Mouse (Mus musculus): ENCODE data around the gene Inip. TPM values are rescaled to one million over a fixed set of nuclear protein-coding genes. Genes with fewer than 3 reads are reported as not detected.

The Inip gene
- polyA plus RNA-seq (2014; fragmentation: Illumina TruSeq; extraction: RNeasy Lipid Tissue Mini Kit (QIAGEN cat#74804); ENCODE audit: low read depth, low replicate concordance), result 37.7 TPM

GRCm38 (mm10) chr4:59801489-59801888 lies at the start of gene Inip:
TSS of gene Inip (minus strand) at chr4:59801589.

DNA sequence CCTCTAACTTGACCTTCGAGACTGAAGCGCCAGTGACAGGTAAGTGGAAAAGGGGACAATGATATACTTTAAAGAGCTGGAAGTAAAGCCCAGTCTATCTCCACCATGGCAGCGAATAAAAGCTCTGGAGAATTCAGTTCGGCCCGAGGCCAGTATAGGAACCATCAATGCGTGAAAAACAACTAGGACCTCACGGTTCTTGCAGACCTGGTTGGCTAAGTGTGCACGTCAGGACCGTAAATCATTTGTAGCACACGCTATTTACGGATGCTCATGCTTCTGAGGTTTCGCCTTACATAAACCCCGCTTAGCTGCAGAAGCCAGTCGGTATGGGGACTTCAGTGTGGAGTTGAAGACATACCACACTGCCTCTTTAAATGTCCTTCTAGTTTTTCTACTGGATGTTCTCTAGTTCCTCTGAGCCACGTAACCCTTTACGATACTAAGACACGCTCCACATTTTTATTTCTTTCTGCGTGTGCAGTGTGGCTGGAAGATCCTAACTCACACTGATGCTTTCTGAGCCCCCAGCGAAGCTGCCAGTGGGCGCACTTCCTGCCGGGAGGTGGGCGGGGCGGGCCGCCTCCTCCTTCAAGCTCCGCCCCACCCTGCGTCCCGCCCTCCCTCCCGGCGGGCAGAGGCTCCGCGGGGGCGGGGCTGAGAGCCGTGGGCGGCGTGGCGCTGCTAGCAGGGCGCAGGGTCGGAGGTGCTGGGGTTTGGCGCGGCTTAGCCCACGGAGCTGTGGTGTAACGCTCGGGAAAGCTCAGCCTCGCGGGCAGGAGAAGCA lies 4.0 kb upstream of the Inip start, which contains the start of gene Snx30:
TSS of gene Snx30 (plus strand) at position 660 of the 787 bp plus-strand sequence.

Other genes starting within 250 kb of the Inip start
- gene Hsdl2, start 220.0 kb downstream of the Inip start, polyA plus RNA-seq (2014; fragmentation: Illumina TruSeq; extraction: RNeasy Lipid Tissue Mini Kit (QIAGEN cat#74804); ENCODE audit: low read depth, low replicate concordance), result 67.6 TPM
- gene E130308A19Rik, start 175.4 kb downstream of the Inip start, polyA plus RNA-seq (2014; fragmentation: Illumina TruSeq; extraction: RNeasy Lipid Tissue Mini Kit (QIAGEN cat#74804); ENCODE audit: low read depth, low replicate concordance), result 1.9 TPM
- 6.2 TPM for gene Snx30, start 4.3 kb upstream of the Inip start, polyA plus RNA-seq (2014; fragmentation: Illumina TruSeq; extraction: RNeasy Lipid Tissue Mini Kit (QIAGEN cat#74804); ENCODE audit: low read depth, low replicate concordance)
- not detected for gene Slc46a2, start 113.5 kb upstream of the Inip start, polyA plus RNA-seq (2014; fragmentation: Illumina TruSeq; extraction: RNeasy Lipid Tissue Mini Kit (QIAGEN cat#74804); ENCODE audit: low read depth, low replicate concordance)
- gene Mup4, start 159.1 kb upstream of the Inip start, polyA plus RNA-seq (2014; fragmentation: Illumina TruSeq; extraction: RNeasy Lipid Tissue Mini Kit (QIAGEN cat#74804); ENCODE audit: low read depth, low replicate concordance), result not detected
- not detected for gene Mup6, start 162.7 kb upstream of the Inip start, polyA plus RNA-seq (2014; fragmentation: Illumina TruSeq; extraction: RNeasy Lipid Tissue Mini Kit (QIAGEN cat#74804); ENCODE audit: low read depth, low replicate concordance)